13 mouse cellular contexts compared by ENCODE assay signal in the genomic region with DNA sequence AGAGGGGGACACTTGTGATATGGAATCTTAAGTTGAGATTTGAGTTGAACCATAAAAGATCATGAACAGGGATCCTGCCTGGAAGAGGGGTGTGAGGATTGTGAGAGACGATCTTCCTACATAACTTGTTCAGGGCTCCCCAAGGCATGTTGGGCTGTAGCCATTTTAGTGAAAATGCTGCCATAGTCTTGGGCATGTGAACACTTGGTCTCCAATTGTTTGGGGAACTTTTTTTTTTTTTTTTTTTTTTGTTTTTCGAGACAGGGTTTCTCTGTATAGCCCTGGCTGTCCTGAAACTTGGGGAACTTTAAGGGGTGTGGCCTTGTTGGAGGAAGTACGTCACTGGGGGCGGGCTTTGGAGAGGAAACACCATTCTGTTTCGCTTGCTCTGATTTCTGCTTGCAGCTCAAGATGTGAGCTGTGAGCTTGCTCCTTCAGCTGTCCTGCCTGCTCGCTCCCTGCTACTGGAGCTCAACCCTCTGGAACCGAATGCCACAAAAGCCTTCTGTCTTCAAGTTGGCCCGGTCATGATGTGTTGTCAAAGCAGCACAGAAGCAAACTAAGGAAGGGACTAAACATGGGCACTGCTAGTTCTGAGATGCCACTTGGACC.
DNase-seq lines count a peak whose midpoint lies in the region; ATAC-seq and TF ChIP-seq lines count a peak whose summit lies in the region.
"Had no signal": no experiment of that assay in that cellular context is flagged by ENCODE, and none has a peak within 500 bp of the region (broad histone marks: within the 10 kb centered on the region; RNA-seq: fewer than 3 reads in every experiment).

No protein-coding gene starts in this region.

- no peaks in the 10 kb centered on the region for H3K36me3 ChIP-seq in hindbrain, postnatal 0 days (ENCODE audit: insufficient read depth, low read length)
- no peaks in the 10 kb centered on the region for H3K36me3 ChIP-seq in hindbrain, embryonic 10.5 days
- H3K36me3 ChIP-seq in ES-E14 (ENCODE audit: control insufficient read depth, insufficient read depth, low read length, poor library complexity, severe bottlenecking): no peaks in the 10 kb centered on the region
- H3K36me3 ChIP-seq in myocyte (ENCODE audit: control insufficient read depth, insufficient read depth): no peaks in the 10 kb centered on the region
- H3K36me3 ChIP-seq: embryonic facial prominence, embryonic 13.5 days had no signal

- H3K27me3 ChIP-seq in hindbrain, postnatal 0 days (ENCODE audit: insufficient read depth, low read length): no peaks in the 10 kb centered on the region
- H3K27me3 ChIP-seq in hindbrain, embryonic 10.5 days (ENCODE audit: insufficient read depth, poor library complexity, severe bottlenecking): no peaks in the 10 kb centered on the region
- H3K27me3 ChIP-seq in myocyte (ENCODE audit: control insufficient read depth, insufficient read depth, insufficient read length): no peaks in the 10 kb centered on the region
- H3K27me3 ChIP-seq: embryonic facial prominence, embryonic 13.5 days had no signal

- H3ac ChIP-seq in myocyte (ENCODE audit: control insufficient read depth, insufficient read length): no peak overlapping the region

- WGBS in hindbrain, postnatal 0 days: 70% methylated on average over 8 of the region's 8 CpGs
- 85% methylated on average over 8 of the region's 8 CpGs for WGBS in hindbrain, embryonic 10.5 days

- no peaks in the 10 kb centered on the region for H3K79me2 ChIP-seq in myocyte (ENCODE audit: control insufficient read depth, insufficient read depth)

- no peak overlapping the region for H3K4me3 ChIP-seq in hindbrain, postnatal 0 days (ENCODE audit: low read length)
- H3K4me3 ChIP-seq in hindbrain, embryonic 10.5 days: no peak overlapping the region
- H3K4me3 ChIP-seq in ES-E14 (ENCODE audit: insufficient read depth in 1 of 2, low read depth in 1 of 2, low read length in 2 of 2, poor library complexity in 1 of 2, severe bottlenecking in 1 of 2): peak overlapping the region in 1 of 2 experiments; percentile 70; a peak in 2 of 4 replicates
- peak overlapping the region; percentile 6 for H3K4me3 ChIP-seq in myocyte
- H3K4me3 ChIP-seq: embryonic facial prominence, embryonic 13.5 days had no signal

- TF ChIP-seq POLR2A in myocyte (IDR thresholded peaks at IDR 0.05; ENCODE audit: insufficient read length, low read depth): peak; percentile 37

- no peak for DNase-seq in hindbrain, postnatal 0 days (ENCODE audit: low spot score)
- no peak for DNase-seq in hindbrain, embryonic 10.5 days (ENCODE audit: low spot score)
- DNase-seq in ES-E14 (ENCODE audit: low read depth, low spot score): peak; percentile 40
- peak; percentile 42 for DNase-seq in embryo, embryonic 11 days
- DNase-seq in heart, adult 18-20 months: no peak
- no peak for DNase-seq in layer of hippocampus, postnatal 10 days (ENCODE audit: low spot score in 2 of 2)
- DNase-seq: cerebellum, adult 8-10 months; heart, postnatal 10 days; right cerebral cortex, adult 18-20 months had no signal

- TF ChIP-seq CTCF in hindbrain, postnatal 0 days (IDR thresholded peaks at IDR 0.05; ENCODE audit: low read depth): no peak

- H3K9ac ChIP-seq in hindbrain, postnatal 0 days (replicated peaks; ENCODE audit: low read length): no peak overlapping the region
- H3K9ac ChIP-seq in ES-E14 (ENCODE audit: insufficient read depth, low read depth, low read length, poor library complexity, severe bottlenecking): no peak overlapping the region
- H3K9ac ChIP-seq: embryonic facial prominence, embryonic 13.5 days; liver, embryonic 14.5 days had no signal

- H3K4me2 ChIP-seq in hindbrain, postnatal 0 days (ENCODE audit: low read depth, low read length): no peak overlapping the region
- peak overlapping the region; percentile 45 for H3K4me2 ChIP-seq in myocyte (ENCODE audit: low read depth)
- H3K4me2 ChIP-seq: embryonic facial prominence, embryonic 13.5 days had no signal

- no peaks in the 10 kb centered on the region for H3K9me3 ChIP-seq in hindbrain, postnatal 0 days (ENCODE audit: low read length)
- no peaks in the 10 kb centered on the region for H3K9me3 ChIP-seq in hindbrain, embryonic 10.5 days
- H3K9me3 ChIP-seq in ES-E14 (ENCODE audit: control insufficient read depth, insufficient read depth, low read depth, low read length): no peaks in the 10 kb centered on the region
- H3K9me3 ChIP-seq: embryonic facial prominence, embryonic 13.5 days had no signal

- no peak overlapping the region for H3K27ac ChIP-seq in hindbrain, postnatal 0 days
- no peak overlapping the region for H3K27ac ChIP-seq in hindbrain, embryonic 10.5 days
- no peak overlapping the region for H3K27ac ChIP-seq in ES-E14 (ENCODE audit: insufficient read depth, low read depth, low read length, poor library complexity, severe bottlenecking)
- H3K27ac ChIP-seq: embryonic facial prominence, embryonic 13.5 days; liver, embryonic 14.5 days; macrophage had no signal

- H3K4me1 ChIP-seq in hindbrain, postnatal 0 days (ENCODE audit: insufficient read depth, low read length): no peaks in the 10 kb centered on the region
- peaks cover 25% of the 10 kb centered on the region for H3K4me1 ChIP-seq in hindbrain, embryonic 10.5 days (replicated peaks)
- H3K4me1 ChIP-seq in ES-E14 (ENCODE audit: control insufficient read depth in 2 of 2, insufficient read depth in 2 of 2, low read length in 2 of 2, poor library complexity in 1 of 2): no peaks in the 10 kb centered on the region

- ATAC-seq in hindbrain, postnatal 0 days: peak; percentile 41; the same call in 1 of the 2 replicates

- in situ Hi-C loops in ES-E14 (cut with MboI; ENCODE audit: low sequenced_read_pairs in 2 of 2, unreplicated experiment in 2 of 2): no loop called here

TF ChIP-seq in ES-E14, 5 proteins besides CTCF, POLR2A, EP300 and RAD21:
- no peak for TF ChIP-seq CHD2 (IDR thresholded peaks at IDR 0.05; ENCODE audit: low read depth, low read length)
- TF ChIP-seq ZNF384 (IDR thresholded peaks at IDR 0.05; ENCODE audit: low read depth, low read length): peak; percentile 90
TF ChIP-seq in ES-E14: peak in this region for 1.

TF ChIP-seq in myocyte, 11 proteins besides CTCF, POLR2A, EP300 and RAD21:
- TF ChIP-seq TCF12 (IDR thresholded peaks at IDR 0.05; ENCODE audit: insufficient read depth, poor library complexity, severe bottlenecking) (no peak), POLR2AphosphoS2 (IDR thresholded peaks at IDR 0.05; ENCODE audit: insufficient read length, low read depth) (no peak), TCF3 (IDR thresholded peaks at IDR 0.05; ENCODE audit: insufficient read length, low read depth) (no peak), USF1 (IDR thresholded peaks at IDR 0.05; ENCODE audit: low read depth) (no peak), MYOD1 (IDR thresholded peaks at IDR 0.05; ENCODE audit: control insufficient read depth in 1 of 3, insufficient read length in 2 of 3, low read depth in 2 of 3) (no peak), REST (IDR thresholded peaks at IDR 0.05; ENCODE audit: insufficient read depth, insufficient read length) (no peak), MAX (IDR thresholded peaks at IDR 0.05; ENCODE audit: low read depth) (no peak), E2F4 (IDR thresholded peaks at IDR 0.05; ENCODE audit: insufficient read depth) (no peak), CEBPB (IDR thresholded peaks at IDR 0.05; ENCODE audit: insufficient read depth, poor library complexity, severe bottlenecking) (no peak)

Comparison
In these comparisons a context has a peak if more than half of its experiments do, and no peak if none do; other contexts are left out.
1. DNase-seq: peak in ES-E14 (single experiment) and embryo, embryonic 11 days (single experiment); none in hindbrain, postnatal 0 days (single experiment), hindbrain, embryonic 10.5 days (single experiment), heart, adult 18-20 months (0 of 2) and layer of hippocampus, postnatal 10 days (0 of 2).